Mouse (Mus musculus) ZHBTc4 (cell line): ENCODE measurements at regions not wholly inside any gene's neighbourhood (a gene's known extent, or its start where the extent isn't known, plus 50 kb on each side); places are given as distances from the start of the nearest gene placed in this dataset.

Experiments
- DNase-seq: peaks from one replicate; pipeline ENCODE4 v3.0.0-alpha.2; 2011; ENCODE audit warnings: low read depth, low spot score

DNA sequence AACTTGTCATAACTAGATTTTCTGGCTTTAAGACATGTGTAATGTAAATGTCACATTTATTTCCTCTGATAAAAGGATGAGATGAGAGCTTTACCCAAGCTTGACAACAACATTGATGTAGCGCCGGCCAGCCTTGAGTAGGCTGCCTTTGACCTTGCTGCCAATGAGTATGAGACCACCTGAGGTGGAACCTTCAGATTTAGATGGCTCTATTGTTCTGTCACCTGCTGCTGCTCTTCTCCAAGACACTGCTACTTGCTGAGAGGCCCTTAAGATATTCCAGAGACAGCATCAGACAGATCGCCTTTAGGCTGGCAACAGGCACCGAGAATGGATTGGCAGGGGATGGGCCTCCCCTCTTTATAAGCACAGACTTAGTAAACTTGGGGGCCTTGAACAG lies 854.6 kb upstream of the Fbxo33 start:
- peak; percentile 67 for DNase-seq
